Mouse (Mus musculus): ENCODE results near the gene Tmem170. TPM values are rescaled to one million over a fixed set of nuclear protein-coding genes. Genes with fewer than 3 reads are reported as not detected.
"Not testable (repeated sequence)": the region's sequence is repeated elsewhere in the genome, so short reads cannot be mapped to it uniquely, and the experiment has no call there.

Gene Tmem170
- total RNA-seq, 2 experiments from 2014 or later, result 2.8 to 3.3 TPM

DNA sequence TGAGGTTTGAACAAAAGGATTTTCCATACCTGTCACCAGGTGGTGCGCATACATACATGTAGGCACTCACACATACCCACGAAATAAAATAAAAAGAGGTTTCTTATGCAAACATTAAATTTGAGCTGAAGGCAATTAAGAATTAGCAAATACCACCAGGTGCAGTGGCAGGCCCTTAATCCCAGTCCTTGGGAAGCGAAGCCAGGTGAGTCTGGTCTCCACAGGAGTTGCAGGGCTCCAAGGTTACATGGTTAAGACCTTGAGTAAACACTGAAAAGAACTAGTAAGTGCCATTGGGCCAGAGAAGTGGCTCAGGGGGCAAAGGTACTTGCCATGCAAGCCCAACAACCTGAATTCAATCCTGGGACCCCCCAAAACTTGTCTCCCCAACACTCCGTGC lies 7.1 kb upstream of the Tmem170 start:
- DNase-seq (ENCODE audit: low spot score in 2 of 2), result no peak
- intact Hi-C loops (cut with DNase I), result no loop called here

DNA sequence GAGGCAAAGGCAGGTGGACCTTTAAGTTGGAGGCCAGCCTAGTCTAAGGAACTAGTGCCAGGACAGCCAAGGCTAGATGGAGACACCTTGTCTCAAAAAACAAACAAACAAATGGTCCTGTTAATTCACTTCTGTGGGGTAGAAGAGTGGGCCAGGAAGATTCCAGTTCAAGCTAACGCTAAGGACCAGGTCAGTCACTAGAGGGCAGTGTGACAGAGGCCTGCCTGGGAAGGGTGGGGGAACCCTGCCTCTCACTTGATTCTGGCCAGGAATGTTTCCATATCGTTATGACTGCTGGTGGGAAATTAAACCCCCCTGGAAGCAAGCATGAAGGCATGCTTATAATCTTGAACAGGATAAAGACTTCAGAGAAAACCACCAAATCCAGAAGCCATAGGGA lies 5.0 kb upstream of the Tmem170 start:
- peak in 1 of 2 experiments; percentile 20 for DNase-seq (ENCODE audit: low spot score in 2 of 2)
- intact Hi-C loops (cut with DNase I), result no loop called here

DNA sequence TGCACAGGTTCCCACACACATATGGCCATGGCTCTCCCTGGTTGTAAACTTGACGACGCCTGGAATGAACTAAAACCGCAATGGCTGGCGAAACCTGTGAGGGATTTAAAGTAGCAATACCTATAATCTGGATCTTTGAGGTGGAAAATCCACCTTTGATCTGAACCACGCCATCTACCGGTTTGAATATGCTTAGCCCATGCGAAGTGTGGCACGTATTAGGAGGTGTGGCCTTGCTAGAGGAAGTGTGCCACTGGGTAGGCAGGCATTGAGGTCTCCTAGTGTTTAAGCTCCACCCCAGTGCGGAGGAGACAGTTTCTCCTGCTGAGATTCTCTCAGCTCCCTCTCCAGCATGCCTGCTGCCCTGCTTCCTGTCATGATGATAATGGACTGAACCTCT lies 1.2 kb upstream of the Tmem170 start:
- no peak for DNase-seq (ENCODE audit: low spot score in 2 of 2)

GRCm38 (mm10) chr8:111875758-111876157 lies 792 bp downstream of the Tmem170 start:
- intact Hi-C loops (cut with DNase I), result loop anchor here (10.0 kb wide), 1 partner anchor 119 kb away; the partner anchor contains the start of gene Adat1
- no peak for DNase-seq (ENCODE audit: low spot score in 2 of 2)

More for the DNA sequence above, 1.2 kb upstream of the Tmem170 start:
- intact Hi-C loops (cut with DNase I), result loop anchor here (10.0 kb wide), 1 partner anchor 117 kb away; the partner anchor contains the start of gene Adat1

GRCm38 (mm10) chr8:111871278-111871677 lies 5.3 kb downstream of the Tmem170 start:
- no peak for DNase-seq (ENCODE audit: low spot score in 2 of 2)
- intact Hi-C loops (cut with DNase I), result loop anchor here (10.0 kb wide), 1 partner anchor 124 kb away; the partner anchor contains the start of gene Adat1

DNA sequence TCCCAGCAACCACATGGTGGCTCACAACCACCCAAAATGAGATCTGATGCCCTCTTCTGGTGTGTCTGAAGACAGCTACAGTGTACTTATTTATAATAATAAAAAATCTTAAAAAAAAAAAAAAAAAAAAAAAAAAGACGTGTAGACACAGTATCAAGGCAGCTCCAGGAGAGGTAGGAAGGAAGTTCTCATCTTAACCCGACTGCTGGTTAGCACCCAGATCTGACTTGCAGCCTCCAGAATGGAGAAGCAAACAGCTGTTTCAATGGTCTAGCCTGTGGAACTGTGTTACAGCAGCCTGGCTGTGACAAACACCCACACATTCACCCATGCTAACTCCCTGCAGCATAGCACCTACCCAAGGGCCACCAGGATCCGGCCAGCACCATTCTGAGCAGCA lies 6.2 kb downstream of the Tmem170 start:
- no peak for DNase-seq (ENCODE audit: low spot score in 2 of 2)
- intact Hi-C loops (cut with DNase I), result loop anchor here (10.0 kb wide), 1 partner anchor 124 kb away; the partner anchor contains the start of gene Adat1

GRCm38 (mm10) chr8:111868664-111869063 lies 7.9 kb downstream of the Tmem170 start:
- no peak for DNase-seq (ENCODE audit: low spot score in 2 of 2)
- intact Hi-C loops (cut with DNase I), result no loop called here

DNA sequence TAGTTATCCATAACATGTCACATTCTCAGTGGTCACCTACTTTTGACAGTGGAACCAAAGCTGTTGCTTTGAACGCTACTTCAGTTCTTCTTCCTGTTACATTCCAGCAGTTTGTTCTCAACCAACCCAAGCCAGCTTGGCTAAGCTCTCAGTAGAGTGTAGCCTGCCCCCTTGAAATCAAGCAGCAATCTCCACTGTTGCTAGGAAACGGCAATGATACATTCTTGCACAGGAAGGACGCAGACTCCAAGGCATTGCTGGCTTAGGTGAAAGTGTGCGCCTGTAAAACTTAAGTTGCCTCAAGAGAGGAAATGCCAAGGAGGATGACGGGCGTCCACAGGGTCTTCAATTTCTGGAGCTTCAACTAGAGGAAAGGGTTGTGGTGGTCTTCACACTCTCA lies 10.7 kb downstream of the Tmem170 start:
- DNase-seq (ENCODE audit: low spot score in 2 of 2), result peak in 1 of 2 experiments; percentile 15
- intact Hi-C loops (cut with DNase I), result no loop called here

- no peak for DNase-seq (ENCODE audit: low spot score in 2 of 2)
- intact Hi-C loops (cut with DNase I), result no loop called here
These were observed 11.3 kb downstream of the Tmem170 start for GRCm38 (mm10) chr8:111865130-111865852.

DNA sequence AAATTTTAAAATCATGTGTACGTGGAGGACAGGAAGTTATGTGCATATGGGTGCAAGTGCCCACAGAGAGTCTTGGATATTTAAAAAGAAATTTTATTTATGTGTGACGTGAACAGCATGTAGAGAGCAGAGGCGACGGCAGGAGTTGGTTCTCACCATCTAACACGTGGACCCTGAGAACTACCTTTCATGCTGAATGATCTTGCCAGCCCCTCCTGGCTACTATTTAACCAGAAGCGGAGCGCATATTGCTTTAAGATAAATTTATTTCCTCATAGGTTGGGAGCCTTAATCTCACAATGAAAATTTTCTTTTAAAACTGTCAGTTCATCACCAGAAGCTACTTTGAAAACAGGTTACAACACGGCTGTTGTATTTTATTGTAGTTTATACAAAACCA lies 11.9 kb downstream of the Tmem170 start:
- no peak for DNase-seq (ENCODE audit: low spot score in 2 of 2)
- intact Hi-C loops (cut with DNase I), result no loop called here

DNA sequence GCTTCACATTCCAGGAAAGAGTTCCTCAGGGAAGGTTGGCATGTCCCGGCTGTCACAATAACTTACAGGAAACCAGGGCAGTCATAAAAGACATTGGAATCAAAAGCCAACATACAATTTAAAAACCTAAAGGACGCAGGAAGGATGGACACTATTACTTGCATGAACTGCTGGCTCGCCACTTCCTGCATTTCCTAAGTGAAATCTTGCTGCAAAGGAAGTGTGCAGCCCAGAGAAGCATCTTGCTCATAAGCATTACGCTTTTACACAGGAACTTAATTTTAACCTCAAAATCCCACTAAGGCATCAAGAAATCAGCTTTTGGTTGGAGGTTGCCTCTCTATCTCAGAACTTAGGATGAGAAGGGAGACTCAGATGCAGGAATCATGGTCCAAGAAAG lies 13.3 kb downstream of the Tmem170 start:
- intact Hi-C loops (cut with DNase I), result no loop called here
- DNase-seq (ENCODE audit: low spot score in 2 of 2), result no peak

- intact Hi-C loops (cut with DNase I), result no loop called here
- no peak for DNase-seq (ENCODE audit: low spot score in 2 of 2)
These were observed 20.6 kb downstream of the Tmem170 start for GRCm38 (mm10) chr8:111855977-111856376.

GRCm38 (mm10) chr8:111853861-111854501 lies 22.6 kb downstream of the Tmem170 start, which contains the start of gene Cfdp1:
Gene Cfdp1 (minus strand): TSS chr8:111854291.
- DNase-seq (ENCODE audit: low spot score in 2 of 2), result peak; percentile 97

GRCm38 (mm10) chr8:111853219-111853618 lies 23.3 kb downstream of the Tmem170 start:
- intact Hi-C loops (cut with DNase I), result not testable (repeated sequence)

More at GRCm38 (mm10) chr8:111853861-111854501, 22.6 kb downstream of the Tmem170 start, which contains the start of gene Cfdp1:
- intact Hi-C loops (cut with DNase I), result no loop called here

DNA sequence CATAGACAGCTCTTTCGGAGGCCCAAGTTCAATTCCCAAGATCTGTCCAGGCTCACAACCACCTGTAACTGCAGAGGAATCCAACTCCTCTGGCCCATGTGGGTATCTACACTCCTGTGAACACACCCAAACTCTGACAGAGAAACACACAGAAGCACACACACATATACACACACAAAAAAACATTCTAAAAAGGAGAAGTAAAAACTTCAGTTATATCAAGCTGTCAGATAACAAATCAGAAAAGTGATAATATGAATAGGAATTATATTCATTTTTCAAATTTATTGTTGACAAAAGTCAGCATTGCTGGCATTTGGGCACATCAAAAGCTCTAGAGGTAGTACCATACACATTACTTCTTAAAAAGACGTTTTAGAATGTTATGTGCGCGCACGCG lies 29.8 kb downstream of the Tmem170 start:
- no peak for DNase-seq (ENCODE audit: low spot score in 2 of 2)
- intact Hi-C loops (cut with DNase I), result no loop called here

More at GRCm38 (mm10) chr8:111853219-111853618, 23.3 kb downstream of the Tmem170 start:
- DNase-seq (ENCODE audit: low spot score in 2 of 2), result not testable (repeated sequence)

DNA sequence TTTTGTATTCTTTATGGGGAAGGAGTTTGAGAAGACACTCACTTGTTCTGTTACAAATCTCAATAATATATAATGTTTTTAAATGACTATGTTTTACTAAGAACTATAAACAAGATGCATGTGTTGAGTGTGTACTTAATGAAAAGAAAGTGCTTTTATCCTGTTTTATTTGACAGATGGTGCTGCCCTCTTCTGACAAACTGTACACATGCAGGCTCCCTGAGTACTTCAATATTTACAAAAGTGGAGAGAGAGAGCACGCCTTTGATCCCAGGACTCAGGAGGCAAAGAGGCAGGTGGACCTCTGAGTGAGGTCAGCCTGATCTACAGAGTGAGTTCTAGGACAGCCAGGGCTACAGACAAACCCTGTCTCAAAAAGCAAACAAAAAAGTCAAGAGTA lies 41.0 kb downstream of the Tmem170 start:
- DNase-seq (ENCODE audit: low spot score in 2 of 2), result peak in 1 of 2 experiments; percentile 21
- intact Hi-C loops (cut with DNase I), result no loop called here

DNA sequence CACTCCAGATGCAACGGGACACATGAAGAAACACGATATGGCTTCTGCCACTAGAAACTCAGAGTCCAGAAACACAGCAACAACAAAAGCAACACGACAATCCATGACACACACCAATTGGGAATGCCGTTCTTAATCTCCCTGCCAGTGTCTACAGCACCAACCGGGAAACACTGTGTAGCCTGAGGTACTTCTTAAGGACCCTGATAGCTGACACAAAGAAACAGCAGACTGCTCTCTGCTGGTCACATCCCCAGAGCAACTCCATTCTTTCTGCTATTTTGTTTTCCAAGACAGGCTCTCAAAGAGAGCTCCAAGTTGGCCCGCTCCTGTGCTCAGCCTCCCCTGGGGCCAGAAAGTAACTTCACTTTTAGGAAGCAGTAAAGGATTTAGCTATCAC lies 42.5 kb downstream of the Tmem170 start:
- intact Hi-C loops (cut with DNase I), result no loop called here
- no peak for DNase-seq (ENCODE audit: low spot score in 2 of 2)

DNA sequence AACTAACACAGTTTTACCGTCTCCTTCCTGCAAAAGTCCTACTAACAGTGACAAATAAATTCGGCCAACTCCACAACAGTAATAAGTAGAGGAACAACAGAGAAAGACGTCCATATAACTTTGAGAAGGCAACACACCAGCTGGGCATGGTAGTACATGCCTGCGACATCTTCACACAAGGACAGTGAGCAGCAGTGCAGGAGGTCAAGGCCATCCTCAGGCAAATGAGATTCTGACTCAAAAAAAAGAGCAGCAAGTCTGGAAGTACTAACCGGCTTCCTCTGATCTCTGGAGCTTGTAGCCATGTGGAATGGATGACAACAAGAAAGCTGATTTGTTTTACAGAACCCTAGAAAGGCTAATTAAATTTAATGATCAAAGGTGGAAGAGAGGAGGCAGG lies 43.6 kb downstream of the Tmem170 start:
- no peak for DNase-seq (ENCODE audit: low spot score in 2 of 2)
- intact Hi-C loops (cut with DNase I), result no loop called here

- intact Hi-C loops (cut with DNase I), result no loop called here
These were observed 44.6 kb downstream of the Tmem170 start for GRCm38 (mm10) chr8:111831996-111832395.

DNA sequence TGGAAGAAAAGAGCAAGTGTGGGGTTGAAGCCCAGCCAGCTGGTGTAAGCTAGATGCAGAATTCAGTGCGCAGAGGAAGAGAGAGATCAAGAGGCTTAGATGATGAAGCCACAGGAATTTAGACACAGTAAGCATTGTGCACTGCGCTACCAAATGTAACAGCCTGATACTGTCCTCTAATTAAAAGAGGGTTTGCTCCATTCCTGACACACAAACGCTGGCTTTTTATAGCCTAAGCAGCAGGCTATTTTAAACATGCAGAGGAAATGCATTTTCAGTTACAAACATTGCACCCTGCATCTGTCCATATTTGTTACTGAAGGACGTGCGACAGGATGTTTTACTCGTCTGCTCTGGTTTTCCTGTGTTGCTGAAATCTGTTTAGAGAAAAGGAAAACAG lies 48.0 kb downstream of the Tmem170 start:
- peak in 1 of 2 experiments; percentile 16 for DNase-seq (ENCODE audit: low spot score in 2 of 2)
- intact Hi-C loops (cut with DNase I), result loop anchor here (5.0 kb wide), 1 partner anchor 151 kb away; no protein-coding TSS in a partner anchor

More at GRCm38 (mm10) chr8:111831996-111832395, 44.6 kb downstream of the Tmem170 start:
- DNase-seq (ENCODE audit: low spot score in 2 of 2), result no peak

Measured in left cerebral cortex, postnatal 14 days (tissue).